Mouse (Mus musculus) MEL (cell line): ENCODE measurements around the gene Usf1. TPM values are rescaled to one million over a fixed set of nuclear protein-coding genes. Genes with fewer than 3 reads are reported as not detected.

Source experiments
- DNase-seq: peaks from one replicate; pipeline ENCODE4 v3.0.0; 2011; ENCODE audit warnings: low read depth, low spot score
- H3K27ac ChIP-seq: 2 replicates; pipeline ENCODE4 v1.5.1; 2012; ENCODE audit warnings: low read depth, mild to moderate bottlenecking, control low read depth, low read length, moderate library complexity; ENCODE audit not compliant: control insufficient read depth
- H3K27me3 ChIP-seq, 2 experiments: fragments of 150-350 bp in 1 of 2; sonication (generic) in 1 of 2; 2 replicates each; pipeline ENCODE4 v1.6.1; 2012; ENCODE audit warnings: low read length in 2 of 2, mild to moderate bottlenecking in 2 of 2, improper control_type of control experiment in 1 of 2, moderate library complexity in 1 of 2; ENCODE audit not compliant: insufficient read depth in 2 of 2, control insufficient read depth in 1 of 2
- H3K36me3 ChIP-seq, 2 experiments: 2 replicates each; pipeline ENCODE4 v1.6.1; 2012 to 2014; ENCODE audit warnings: low read length in 2 of 2, improper control_type of control experiment in 1 of 2, inconsistent platforms in 1 of 2, mild to moderate bottlenecking in 1 of 2; ENCODE audit not compliant: insufficient read depth in 2 of 2, control insufficient read depth in 1 of 2
- H3K4me1 ChIP-seq, 2 experiments: fragments of 150-350 bp in 1 of 2; sonication (generic) in 1 of 2; 2 replicates each; pipeline ENCODE4 v1.6.1; 2012; ENCODE audit warnings: low read length in 2 of 2, improper control_type of control experiment in 1 of 2, mild to moderate bottlenecking in 1 of 2; ENCODE audit not compliant: insufficient read depth in 2 of 2, control insufficient read depth in 1 of 2
- H3K4me3 ChIP-seq, 2 experiments: fragments of 150-350 bp in 1 of 2; sonication (generic) in 1 of 2; 2 replicates each; pipeline ENCODE4 v1.5.1; 2012; ENCODE audit warnings: low read depth in 2 of 2, low read length in 2 of 2, mild to moderate bottlenecking in 2 of 2, moderate library complexity in 2 of 2, control low read depth in 1 of 2, improper control_type of control experiment in 1 of 2; ENCODE audit not compliant: control insufficient read depth in 1 of 2, insufficient read depth in 1 of 2
- H3K79me2 ChIP-seq: 2 replicates; pipeline ENCODE4 v1.6.1; 2012; ENCODE audit warnings: mild to moderate bottlenecking, low read length, moderate library complexity; ENCODE audit not compliant: control insufficient read depth, poor library complexity, insufficient read depth
- H3K9ac ChIP-seq: 2 replicates; pipeline ENCODE4 v1.6.1; 2012; ENCODE audit warnings: low read depth, mild to moderate bottlenecking, control low read depth, low read length, moderate library complexity; ENCODE audit not compliant: control insufficient read depth, poor library complexity, severe bottlenecking
- H3K9me3 ChIP-seq: fragments of 150-350 bp; sonication (generic); replicated peaks from 2 replicates; pipeline ENCODE4 v1.6.1; 2012; ENCODE audit warnings: mild to moderate bottlenecking, low read length, improper control_type of control experiment, moderate library complexity; ENCODE audit not compliant: insufficient read depth
- CHD1 ChIP-seq: IDR thresholded peaks from 2 replicates; pipeline ENCODE4 v1.6.1; 2012; ENCODE audit warnings: low read depth, mild to moderate bottlenecking, inconsistent platforms, low read length, improper control_type of control experiment
- CHD2 ChIP-seq: IDR thresholded peaks from 2 replicates; pipeline ENCODE4 v1.6.1; 2011; ENCODE audit warnings: low read length, improper control_type of control experiment
- E2F4 ChIP-seq: IDR thresholded peaks from 2 replicates; pipeline ENCODE4 v1.6.1; 2011; ENCODE audit warnings: low read depth, low read length, improper control_type of control experiment, borderline replicate concordance
- EP300 ChIP-seq, 2 experiments: IDR thresholded peaks; 2 replicates each; pipeline ENCODE4 v1.6.1; 2011; ENCODE audit warnings: improper control_type of control experiment in 2 of 2, low read length in 2 of 2, low read depth in 1 of 2, mild to moderate bottlenecking in 1 of 2
- ETS1 ChIP-seq: IDR thresholded peaks from 2 replicates; pipeline ENCODE4 v1.6.1; 2012; ENCODE audit warnings: low read depth, mild to moderate bottlenecking, inconsistent platforms, low read length, improper control_type of control experiment, moderate library complexity
- GABPA ChIP-seq: IDR thresholded peaks from 2 replicates; pipeline ENCODE4 v1.6.1; 2012; ENCODE audit warnings: low read depth, mild to moderate bottlenecking, inconsistent platforms, low read length, improper control_type of control experiment, moderate library complexity
- HCFC1 ChIP-seq: IDR thresholded peaks from 2 replicates; pipeline ENCODE4 v1.6.1; 2012; ENCODE audit warnings: low read depth, mild to moderate bottlenecking, inconsistent platforms, low read length, improper control_type of control experiment, moderate library complexity
- KAT2A ChIP-seq: conservative IDR thresholded peaks from 2 replicates; pipeline ENCODE4 v1.6.1; 2012; ENCODE audit warnings: low read depth, low read length, improper control_type of control experiment, inconsistent platforms
- MAFK ChIP-seq: IDR thresholded peaks from 2 replicates; pipeline ENCODE4 v1.6.1; 2011; ENCODE audit warnings: low read depth, mild to moderate bottlenecking, low read length, improper control_type of control experiment, borderline replicate concordance
- MAX ChIP-seq: IDR thresholded peaks from 2 replicates; pipeline ENCODE4 v1.6.1; 2011; ENCODE audit warnings: low read length, improper control_type of control experiment
- MAZ ChIP-seq: IDR thresholded peaks from 2 replicates; pipeline ENCODE4 v1.6.1; 2012; ENCODE audit warnings: low read depth, mild to moderate bottlenecking, inconsistent platforms, low read length, improper control_type of control experiment
- MEF2A ChIP-seq: IDR thresholded peaks from 2 replicates; pipeline ENCODE4 v1.6.1; 2014; ENCODE audit warnings: low read depth, mild to moderate bottlenecking, inconsistent platforms, low read length, improper control_type of control experiment; ENCODE audit not compliant: poor library complexity, insufficient replicate concordance, severe bottlenecking; ENCODE audit errors: extremely low read depth
- MYB ChIP-seq: IDR thresholded peaks from 2 replicates; pipeline ENCODE4 v1.6.1; 2011; ENCODE audit warnings: mild to moderate bottlenecking, low read depth, low read length, improper control_type of control experiment
- POLR2A ChIP-seq, 2 experiments: IDR thresholded peaks; 2 replicates each; pipeline ENCODE4 v1.6.1; 2011 to 2012; ENCODE audit warnings: low read length in 2 of 2, mild to moderate bottlenecking in 2 of 2, control low read depth in 1 of 2, improper control_type of control experiment in 1 of 2, low read depth in 1 of 2, moderate library complexity in 1 of 2; ENCODE audit not compliant: control insufficient read depth in 1 of 2, insufficient read depth in 1 of 2, poor library complexity in 1 of 2
- POLR2AphosphoS2 ChIP-seq: IDR thresholded peaks from 2 replicates; pipeline ENCODE4 v1.6.1; 2011; ENCODE audit warnings: low read length, improper control_type of control experiment
- RAD21 ChIP-seq: IDR thresholded peaks from 2 replicates; pipeline ENCODE4 v1.6.1; 2011; ENCODE audit warnings: mild to moderate bottlenecking, low read depth, low read length, improper control_type of control experiment
- RCOR1 ChIP-seq: IDR thresholded peaks from 2 replicates; pipeline ENCODE4 v1.6.1; 2012; ENCODE audit warnings: low read depth, mild to moderate bottlenecking, inconsistent platforms, low read length, improper control_type of control experiment
- SMC3 ChIP-seq: IDR thresholded peaks from 2 replicates; pipeline ENCODE4 v1.6.1; 2011; ENCODE audit warnings: low read depth, low read length, improper control_type of control experiment
- TAL1 ChIP-seq: IDR thresholded peaks from 2 replicates; pipeline ENCODE4 v1.6.1; 2012; ENCODE audit warnings: mild to moderate bottlenecking, inconsistent platforms, low read length, moderate library complexity, mixed read lengths
- TCF12 ChIP-seq: IDR thresholded peaks from 2 replicates; pipeline ENCODE4 v1.6.1; 2014; ENCODE audit warnings: low read depth, mild to moderate bottlenecking, inconsistent platforms, low read length, improper control_type of control experiment, moderate library complexity
- USF2 ChIP-seq, 2 experiments: IDR thresholded peaks; 2 replicates each; pipeline ENCODE4 v1.6.1; 2011 to 2012; ENCODE audit warnings: improper control_type of control experiment in 2 of 2, low read length in 2 of 2, borderline replicate concordance in 1 of 2, inconsistent platforms in 1 of 2, low read depth in 1 of 2, mild to moderate bottlenecking in 1 of 2; ENCODE audit not compliant: insufficient read depth in 1 of 2
- polyA plus RNA-seq, 2 experiments: library from polyadenylated mRNA; stranded (reverse) in 1 of 2; unstranded in 1 of 2; fragments of >175 nt in 1 of 2; fragments of >200 nt in 1 of 2; gene quantifications; 2 replicates each; pipeline versions ENCODE4 v1.2.1 to v1.2.4; 2012; ENCODE audit warnings: low replicate concordance in 2 of 2, low read depth in 1 of 2; ENCODE audit not compliant: insufficient read length in 2 of 2, insufficient read depth in 1 of 2, missing spikeins in 1 of 2
- total RNA-seq: library from RNA; depleted of rRNA; stranded (reverse); fragments of 300-350 nt; gene quantifications from 2 replicates; pipeline ENCODE4 v1.2.3, GENCODE M21; 2012

Gene Usf1
- total and polyA plus RNA-seq, 3 experiments = 55.0 to 56.0 TPM; not detected in 1

- TF ChIP-seq TCF12 = no peak
- no peak for TF ChIP-seq RCOR1
- no peak for TF ChIP-seq MAZ
- TF ChIP-seq MEF2A = no peak
- no peak for TF ChIP-seq GABPA
- no peak for TF ChIP-seq E2F4
- no peak for TF ChIP-seq EP300 (IDR thresholded peaks at IDR 0.05; ENCODE audit: low read depth in 1 of 2, low read length in 2 of 2)
- TF ChIP-seq, all 39 proteins: peak for 0
- no peaks in the 10 kb centered on the region for H3K9me3 ChIP-seq
- H3K4me3 ChIP-seq = no peak overlapping the region
- no peak for DNase-seq
- H3K9ac ChIP-seq = no peak overlapping the region
- peaks cover 0 to 4% of the 10 kb centered on the region in 2 experiments; a peak in 1 of 4 replicates for H3K27me3 ChIP-seq
- H3K4me1 ChIP-seq = no peaks in the 10 kb centered on the region
- no peaks in the 10 kb centered on the region for H3K79me2 ChIP-seq
- H3K36me3 ChIP-seq = no peaks in the 10 kb centered on the region
- H3K27ac ChIP-seq = no peak overlapping the region
Measured at GRCm38 (mm10) chr1:171447692-171448091, 36.6 kb downstream of the Usf1 start.

GRCm38 (mm10) chr1:171450062-171450461 lies 38.9 kb downstream of the Usf1 start:
- TF ChIP-seq HCFC1 = no peak
- no peak for TF ChIP-seq E2F4
- TF ChIP-seq MYB = no peak
- no peak for TF ChIP-seq TAL1
- no peak for TF ChIP-seq POLR2AphosphoS2
- no peak for TF ChIP-seq RAD21
- no peak for TF ChIP-seq POLR2A (IDR thresholded peaks at IDR 0.05; ENCODE audit: control insufficient read depth in 1 of 2, insufficient read depth in 1 of 2, low read depth in 1 of 2, low read length in 2 of 2, poor library complexity in 1 of 2)
- TF ChIP-seq TCF12 = no peak
- no peak for TF ChIP-seq USF2 (IDR thresholded peaks at IDR 0.05; ENCODE audit: borderline replicate concordance in 1 of 2, insufficient read depth in 1 of 2, low read depth in 1 of 2, low read length in 2 of 2)
- TF ChIP-seq CHD1 = no peak
- TF ChIP-seq CHD2 = no peak
- TF ChIP-seq EP300 (IDR thresholded peaks at IDR 0.05; ENCODE audit: low read depth in 1 of 2, low read length in 2 of 2) = no peak
- TF ChIP-seq ETS1 = no peak
- no peak for TF ChIP-seq SMC3
- TF ChIP-seq MAX = no peak
- TF ChIP-seq MAFK = no peak
- TF ChIP-seq KAT2A = no peak
- no peak for DNase-seq
- H3K27ac ChIP-seq = no peak overlapping the region

More at GRCm38 (mm10) chr1:171450062-171450461, 38.9 kb downstream of the Usf1 start:
- Histone ChIP-seq H3K9me3 (no peaks in the 10 kb centered on the region), H3K27me3 (peaks cover 0 to 4% of the 10 kb centered on the region in 2 experiments; a peak in 2 of 4 replicates), H3K4me3 (no peak overlapping the region), H3K4me1 (no peaks in the 10 kb centered on the region), H3K9ac (no peak overlapping the region), H3K36me3 (no peaks in the 10 kb centered on the region), H3K79me2 (no peaks in the 10 kb centered on the region)
